Mouse (Mus musculus) thymus, adult 2 months (tissue): ENCODE measurements at regions not wholly inside any gene's neighbourhood (a gene's known extent, or its start where the extent isn't known, plus 50 kb on each side); places are given as distances from the start of the nearest gene placed in this dataset.

Experiments used
- DNase-seq: peaks from one replicate; pipeline ENCODE4 v3.0.0; 2021
- H3K27ac ChIP-seq: fragments of 200-500 bp; 2 replicates; pipeline ENCODE4 v1.5.1; 2012; ENCODE audit warnings: low read length, control low read depth; ENCODE audit not compliant: control insufficient read depth, insufficient read depth
- H3K27me3 ChIP-seq: fragments of 200-500 bp; 2 replicates; pipeline ENCODE4 v1.6.1; 2012; ENCODE audit warnings: mild to moderate bottlenecking, low read length, moderate library complexity, mixed read lengths; ENCODE audit not compliant: control insufficient read depth, insufficient read depth
- H3K36me3 ChIP-seq: fragments of 200-500 bp; 2 replicates; pipeline ENCODE4 v1.6.1; 2012; ENCODE audit warnings: mild to moderate bottlenecking, low read length, moderate library complexity; ENCODE audit not compliant: control insufficient read depth, insufficient read depth
- H3K4me1 ChIP-seq: fragments of 200-500 bp; replicated peaks from 2 replicates; pipeline ENCODE4 v1.6.1; 2012; ENCODE audit warnings: low read length; ENCODE audit not compliant: control insufficient read depth, insufficient read depth
- H3K4me3 ChIP-seq: fragments of 200-500 bp; 2 replicates; pipeline ENCODE4 v1.5.1; 2012; ENCODE audit warnings: mild to moderate bottlenecking, low read length, control low read depth, moderate library complexity; ENCODE audit not compliant: control insufficient read depth, insufficient read depth
- CTCF ChIP-seq: fragments of 200-500 bp; IDR thresholded peaks from 2 replicates; pipeline ENCODE4 v1.5.1; 2012; ENCODE audit warnings: mild to moderate bottlenecking, control low read depth, low read length, moderate library complexity, borderline replicate concordance; ENCODE audit not compliant: control insufficient read depth, poor library complexity, insufficient read depth; ENCODE audit errors: extremely low read depth
- POLR2A ChIP-seq: fragments of 200-500 bp; IDR thresholded peaks from 2 replicates; pipeline ENCODE4 v1.6.1; 2012; ENCODE audit warnings: mild to moderate bottlenecking, low read length, control low read depth, moderate library complexity; ENCODE audit not compliant: control insufficient read depth, poor library complexity, insufficient read depth; ENCODE audit errors: extremely low read depth
- WGBS: fragments of 180-500 bp; shearing (Covaris S2); methylation state at CpG from one replicate; pipeline ENCODE4 v1.1.7; 2018; 5-methylcytosine and 5-hydroxymethylcytosine counted together

GRCm38 (mm10) chr8:78944367-78944766 is 83.9 kb upstream of the Zfp827 start:
- Histone ChIP-seq H3K36me3 (no peaks in the 10 kb centered on the region), H3K27ac (no peak overlapping the region), H3K27me3 (no peaks in the 10 kb centered on the region), H3K4me1 (no peaks in the 10 kb centered on the region), H3K4me3 (no peak overlapping the region)
- WGBS, result 96% methylated on average over 1 of the region's 1 CpGs
- no peak for DNase-seq
- TF ChIP-seq POLR2A, result no peak
- TF ChIP-seq CTCF, result no peak

- TF ChIP-seq POLR2A, result no peak
- TF ChIP-seq CTCF, result no peak
- 33% methylated on average over 1 of the region's 1 CpGs for WGBS
- Histone ChIP-seq H3K27ac (no peak overlapping the region), H3K36me3 (no peaks in the 10 kb centered on the region), H3K4me1 (no peaks in the 10 kb centered on the region), H3K4me3 (no peak overlapping the region), H3K27me3 (no peaks in the 10 kb centered on the region)
- no peak for DNase-seq
Observed at GRCm38 (mm10) chr8:78945607-78946006, 82.6 kb upstream of the Zfp827 start.

- Histone ChIP-seq H3K36me3 (no peaks in the 10 kb centered on the region), H3K27ac (no peak overlapping the region), H3K4me1 (no peaks in the 10 kb centered on the region), H3K27me3 (no peaks in the 10 kb centered on the region), H3K4me3 (no peak overlapping the region)
- no peak for TF ChIP-seq POLR2A
- TF ChIP-seq CTCF, result no peak
- WGBS, result 95% methylated on average over 2 of the region's 2 CpGs
- DNase-seq, result no peak
Observed at GRCm38 (mm10) chr8:78946085-78946484, 82.2 kb upstream of the Zfp827 start.

- Histone ChIP-seq H3K4me1 (peaks cover 9% of the 10 kb centered on the region), H3K36me3 (no peaks in the 10 kb centered on the region), H3K27ac (no peak overlapping the region), H3K27me3 (no peaks in the 10 kb centered on the region), H3K4me3 (no peak overlapping the region)
- DNase-seq, result no peak
- TF ChIP-seq CTCF, result no peak
- no peak for TF ChIP-seq POLR2A
- WGBS, result 9% methylated on average over 3 of the region's 3 CpGs
Observed at GRCm38 (mm10) chr8:78975034-78975433, 53.2 kb upstream of the Zfp827 start.
